Mouse (Mus musculus): ENCODE measurements around the gene Malrd1. TPM values are rescaled to one million over a fixed set of nuclear protein-coding genes. Genes with fewer than 3 reads are reported as not detected.

Gene Malrd1
- polyA plus RNA-seq, 1 experiment from 2014 or later = not detected

DNA sequence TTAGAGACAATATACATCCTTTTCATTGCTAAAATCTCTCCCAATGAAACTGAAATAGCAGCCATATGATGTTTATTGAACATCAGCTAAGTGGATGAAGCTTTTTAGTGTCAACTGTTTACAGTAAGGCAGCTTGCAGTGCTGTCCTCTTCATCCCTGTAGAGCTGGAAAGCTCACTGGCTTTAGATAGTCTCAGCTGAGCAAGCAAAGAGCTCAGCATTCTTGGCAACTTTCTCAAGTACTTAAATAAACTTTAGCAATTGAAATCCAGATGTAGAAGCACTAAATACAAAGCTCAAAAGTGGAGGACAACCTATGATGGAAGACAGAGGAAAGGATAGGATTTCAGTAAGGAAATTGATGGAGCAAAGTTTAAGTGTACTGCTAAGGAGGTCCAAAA is 626.3 kb downstream of the Malrd1 start:
- Histone ChIP-seq H3K27me3 (ENCODE audit: control insufficient read depth, insufficient read depth, low read depth, low read length) (no peaks in the 10 kb centered on the region), H3K9me3 (replicated peaks; ENCODE audit: control insufficient read depth, low read length) (no peaks in the 10 kb centered on the region), H3K27ac (ENCODE audit: low read length) (no peak overlapping the region), H3K4me3 (ENCODE audit: low read depth, low read length) (no peak overlapping the region), H3K4me2 (ENCODE audit: low read depth, low read length) (no peak overlapping the region), H3K4me1 (ENCODE audit: control insufficient read depth, low read depth, low read length) (no peaks in the 10 kb centered on the region), H3K9ac (ENCODE audit: low read depth, low read length) (no peak overlapping the region), H3K36me3 (ENCODE audit: control insufficient read depth, insufficient read depth) (no peaks in the 10 kb centered on the region)
- ATAC-seq (ENCODE audit: low read depth) = no peak

DNA sequence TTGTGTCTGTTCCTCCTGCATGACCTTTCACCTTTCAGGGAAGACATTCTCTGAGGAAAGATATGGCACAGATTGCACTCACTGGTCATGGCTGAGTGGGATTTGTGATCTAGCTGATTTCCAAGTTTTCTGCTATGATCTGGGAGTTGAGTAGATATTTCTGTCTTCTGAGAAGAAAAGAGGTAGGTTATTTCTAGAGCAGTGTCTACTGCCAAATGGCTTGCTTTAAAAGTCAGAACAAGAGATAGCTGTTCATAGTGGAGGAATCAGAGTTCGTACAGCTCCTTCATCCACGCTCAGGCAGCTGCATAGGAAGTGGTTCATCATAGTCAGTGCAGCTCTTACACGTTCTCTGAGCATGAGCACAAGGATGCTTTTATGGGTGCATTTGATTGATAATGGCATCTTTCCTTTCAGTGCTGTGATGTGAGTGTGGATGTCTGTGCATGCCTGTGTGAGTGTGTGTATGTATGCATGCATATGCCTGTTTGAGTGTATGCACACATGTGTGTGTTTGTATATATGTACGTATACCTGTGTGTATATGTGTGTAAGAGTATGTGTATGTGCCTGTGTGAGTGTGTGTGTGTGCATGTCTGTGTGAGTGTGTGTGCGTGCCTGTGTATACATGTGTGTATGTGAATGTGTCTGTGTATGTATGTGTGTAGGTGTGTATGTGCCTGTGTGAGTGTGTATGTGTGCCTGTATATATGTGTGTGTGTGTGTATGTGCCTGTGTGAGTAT is 637.1 kb downstream of the Malrd1 start:
- Histone ChIP-seq H3K36me3 (ENCODE audit: control insufficient read depth, insufficient read depth) (no peaks in the 10 kb centered on the region), H3K27ac (ENCODE audit: low read length) (no peak overlapping the region), H3K4me2 (ENCODE audit: low read depth, low read length) (no peak overlapping the region), H3K27me3 (ENCODE audit: control insufficient read depth, insufficient read depth, low read depth, low read length) (no peaks in the 10 kb centered on the region), H3K4me3 (ENCODE audit: low read depth, low read length) (no peak overlapping the region), H3K4me1 (ENCODE audit: control insufficient read depth, low read depth, low read length) (no peaks in the 10 kb centered on the region), H3K9ac (ENCODE audit: low read depth, low read length) (no peak overlapping the region), H3K9me3 (replicated peaks; ENCODE audit: control insufficient read depth, low read length) (no peaks in the 10 kb centered on the region)
- WGBS (ENCODE audit: insufficient replicate concordance) = 58% methylated on average over 5 of the region's 5 CpGs
- no peak for ATAC-seq (ENCODE audit: low read depth)

DNA sequence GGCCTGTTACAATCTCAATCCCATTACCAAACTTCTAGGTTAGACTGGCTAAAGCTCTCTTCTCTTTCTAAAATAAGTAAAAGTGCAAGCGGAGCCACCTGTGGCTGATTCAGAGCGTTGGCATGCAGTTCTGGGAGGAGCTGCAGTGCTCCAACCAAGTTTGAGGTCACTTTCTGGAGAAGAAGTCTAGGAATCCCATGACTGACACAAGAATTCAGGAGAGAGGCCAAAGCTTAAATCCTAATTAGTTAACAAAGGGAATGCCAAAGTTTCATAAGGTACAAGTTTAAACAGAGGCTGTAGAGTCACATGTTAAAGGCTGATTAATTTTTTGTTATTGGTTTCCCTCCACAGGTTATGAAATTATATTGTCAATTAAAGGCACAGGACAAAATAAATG is 642.3 kb downstream of the Malrd1 start:
- no peaks in the 10 kb centered on the region for H3K27me3 ChIP-seq (ENCODE audit: control insufficient read depth, insufficient read depth, low read depth, low read length)
- no peaks in the 10 kb centered on the region for H3K9me3 ChIP-seq (replicated peaks; ENCODE audit: control insufficient read depth, low read length)
- no peaks in the 10 kb centered on the region for H3K36me3 ChIP-seq (ENCODE audit: control insufficient read depth, insufficient read depth)
- H3K27ac ChIP-seq (ENCODE audit: low read length) = no peak overlapping the region
- no peak overlapping the region for H3K4me3 ChIP-seq (ENCODE audit: low read depth, low read length)
- no peak overlapping the region for H3K4me2 ChIP-seq (ENCODE audit: low read depth, low read length)
- 58% methylated on average over 2 of the region's 2 CpGs for WGBS (ENCODE audit: insufficient replicate concordance)
- no peak for ATAC-seq (ENCODE audit: low read depth)
- no peak overlapping the region for H3K9ac ChIP-seq (ENCODE audit: low read depth, low read length)
- H3K4me1 ChIP-seq (ENCODE audit: control insufficient read depth, low read depth, low read length) = no peaks in the 10 kb centered on the region

DNA sequence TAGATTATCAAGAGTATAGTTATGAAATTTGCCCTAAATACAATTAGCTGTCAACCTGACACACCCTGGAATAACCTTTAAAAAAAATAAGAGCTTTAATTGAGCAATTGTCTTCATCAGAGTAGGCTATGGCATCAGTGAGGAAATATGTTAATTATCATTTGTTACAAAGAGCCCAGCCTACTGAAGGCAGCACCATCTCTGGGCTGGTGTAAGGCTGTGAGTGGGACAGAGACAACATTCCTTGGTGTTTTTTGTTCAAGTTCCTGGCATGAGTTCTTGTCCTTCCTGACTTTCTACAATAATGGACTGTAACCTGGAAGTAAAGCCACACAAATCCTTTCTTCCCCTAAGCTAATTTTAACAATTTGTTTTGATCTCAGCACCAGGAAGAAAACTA is 645.8 kb downstream of the Malrd1 start:
- H3K27ac ChIP-seq (ENCODE audit: low read length) = no peak overlapping the region
- no peaks in the 10 kb centered on the region for H3K4me1 ChIP-seq (ENCODE audit: control insufficient read depth, low read depth, low read length)
- no peak for ATAC-seq (ENCODE audit: low read depth)
- no peak overlapping the region for H3K4me2 ChIP-seq (ENCODE audit: low read depth, low read length)
- no peaks in the 10 kb centered on the region for H3K36me3 ChIP-seq (ENCODE audit: control insufficient read depth, insufficient read depth)
- H3K4me3 ChIP-seq (ENCODE audit: low read depth, low read length) = no peak overlapping the region
- no peak overlapping the region for H3K9ac ChIP-seq (ENCODE audit: low read depth, low read length)
- no peaks in the 10 kb centered on the region for H3K27me3 ChIP-seq (ENCODE audit: control insufficient read depth, insufficient read depth, low read depth, low read length)
- H3K9me3 ChIP-seq (replicated peaks; ENCODE audit: control insufficient read depth, low read length) = no peaks in the 10 kb centered on the region

DNA sequence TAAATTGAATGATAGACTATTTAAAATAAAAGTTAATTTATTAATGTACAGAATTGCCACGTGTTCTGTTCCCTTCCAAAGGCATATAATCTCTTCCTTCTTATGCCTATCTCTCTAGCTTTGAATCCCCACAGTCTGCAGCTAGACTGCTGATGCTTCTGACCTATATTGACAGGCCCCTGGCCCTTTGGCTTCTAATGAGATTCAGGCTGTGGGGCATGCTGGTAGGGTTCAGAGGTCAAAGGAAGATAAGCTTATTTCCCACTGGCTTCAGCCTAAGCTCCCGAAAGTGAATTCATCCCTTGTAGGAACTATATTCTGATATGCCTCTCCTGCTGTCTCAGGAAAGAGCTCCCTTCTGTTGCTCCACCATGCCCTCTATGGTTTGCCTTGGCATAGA is 647.1 kb downstream of the Malrd1 start:
- no peak overlapping the region for H3K27ac ChIP-seq (ENCODE audit: low read length)
- WGBS (ENCODE audit: insufficient replicate concordance) = 25% methylated on average over 2 of the region's 2 CpGs
- no peak for ATAC-seq (ENCODE audit: low read depth)
- no peaks in the 10 kb centered on the region for H3K9me3 ChIP-seq (replicated peaks; ENCODE audit: control insufficient read depth, low read length)
- no peak overlapping the region for H3K9ac ChIP-seq (ENCODE audit: low read depth, low read length)
- H3K4me1 ChIP-seq (ENCODE audit: control insufficient read depth, low read depth, low read length) = no peaks in the 10 kb centered on the region
- no peak overlapping the region for H3K4me3 ChIP-seq (ENCODE audit: low read depth, low read length)
- H3K36me3 ChIP-seq (ENCODE audit: control insufficient read depth, insufficient read depth) = no peaks in the 10 kb centered on the region
- H3K4me2 ChIP-seq (ENCODE audit: low read depth, low read length) = no peak overlapping the region
- no peaks in the 10 kb centered on the region for H3K27me3 ChIP-seq (ENCODE audit: control insufficient read depth, insufficient read depth, low read depth, low read length)

DNA sequence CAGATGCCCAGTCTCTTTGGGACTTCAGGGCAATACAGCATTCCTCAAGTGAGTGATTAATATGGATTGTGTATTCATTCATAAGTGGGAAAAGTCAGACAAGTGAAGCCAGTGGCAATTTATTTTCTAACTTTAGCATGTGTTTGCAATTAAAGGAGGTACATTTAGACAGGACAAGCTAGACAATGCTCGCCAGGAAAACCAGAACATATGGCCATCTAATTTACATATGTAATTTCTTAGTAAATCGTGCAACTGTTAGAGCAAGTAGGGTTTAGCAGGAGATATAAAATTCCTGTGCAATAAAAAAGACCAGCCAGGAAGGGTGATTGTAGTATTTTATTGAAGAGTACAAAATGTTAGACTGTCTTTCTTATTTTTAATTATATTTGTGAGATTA is 655.9 kb downstream of the Malrd1 start:
- no peak overlapping the region for H3K4me2 ChIP-seq (ENCODE audit: low read depth, low read length)
- H3K9ac ChIP-seq (ENCODE audit: low read depth, low read length) = no peak overlapping the region
- ATAC-seq (ENCODE audit: low read depth) = no peak
- H3K4me1 ChIP-seq (ENCODE audit: control insufficient read depth, low read depth, low read length) = no peaks in the 10 kb centered on the region
- no peak overlapping the region for H3K4me3 ChIP-seq (ENCODE audit: low read depth, low read length)
- H3K9me3 ChIP-seq (replicated peaks; ENCODE audit: control insufficient read depth, low read length) = no peaks in the 10 kb centered on the region
- 50% methylated on average over 2 of the region's 2 CpGs for WGBS (ENCODE audit: insufficient replicate concordance)
- no peaks in the 10 kb centered on the region for H3K27me3 ChIP-seq (ENCODE audit: control insufficient read depth, insufficient read depth, low read depth, low read length)
- no peaks in the 10 kb centered on the region for H3K36me3 ChIP-seq (ENCODE audit: control insufficient read depth, insufficient read depth)
- no peak overlapping the region for H3K27ac ChIP-seq (ENCODE audit: low read length)

DNA sequence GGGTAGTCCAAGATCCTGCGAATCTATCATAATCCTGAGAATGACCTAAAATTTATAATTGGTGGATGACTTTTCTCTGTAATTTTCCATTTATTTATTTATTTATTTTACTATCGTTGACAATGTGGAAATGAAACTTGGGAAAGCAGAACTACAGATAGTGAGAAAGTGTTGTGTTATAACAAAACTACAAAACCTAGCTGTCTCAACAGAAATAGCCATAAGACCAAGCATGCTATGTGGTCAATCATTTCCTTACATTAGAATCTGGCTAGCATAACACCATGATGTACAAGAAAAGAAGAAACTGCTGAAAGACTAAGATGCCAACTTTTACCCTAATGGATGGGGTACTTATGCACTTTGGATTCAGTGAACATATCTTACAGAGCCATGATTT is 656.9 kb downstream of the Malrd1 start:
- Histone ChIP-seq H3K4me1 (ENCODE audit: control insufficient read depth, low read depth, low read length) (no peaks in the 10 kb centered on the region), H3K9me3 (replicated peaks; ENCODE audit: control insufficient read depth, low read length) (no peaks in the 10 kb centered on the region), H3K4me3 (ENCODE audit: low read depth, low read length) (no peak overlapping the region), H3K36me3 (ENCODE audit: control insufficient read depth, insufficient read depth) (no peaks in the 10 kb centered on the region), H3K9ac (ENCODE audit: low read depth, low read length) (no peak overlapping the region), H3K27ac (ENCODE audit: low read length) (no peak overlapping the region), H3K27me3 (ENCODE audit: control insufficient read depth, insufficient read depth, low read depth, low read length) (no peaks in the 10 kb centered on the region), H3K4me2 (ENCODE audit: low read depth, low read length) (no peak overlapping the region)
- no peak for ATAC-seq (ENCODE audit: low read depth)
- WGBS (ENCODE audit: insufficient replicate concordance) = 58% methylated on average over 2 of the region's 2 CpGs

DNA sequence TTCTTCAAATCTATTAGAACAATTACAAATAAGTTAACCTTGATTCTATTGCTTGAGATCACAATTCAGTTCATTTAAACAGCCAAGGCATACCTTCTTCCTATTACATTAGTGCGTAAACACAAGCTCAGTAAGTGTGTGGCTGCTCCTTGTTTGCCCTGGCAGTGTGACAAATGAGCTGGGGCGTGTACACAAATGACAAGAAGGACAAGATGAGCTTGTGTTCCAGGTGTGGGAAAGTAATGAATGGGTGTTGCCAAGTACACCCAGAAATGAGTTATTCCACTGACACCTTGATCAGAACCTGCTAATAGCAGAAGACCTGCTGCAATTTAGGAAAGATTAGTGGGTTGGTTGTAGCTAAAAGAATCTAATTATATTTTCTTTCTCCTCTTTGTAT is 683.7 kb downstream of the Malrd1 start:
- H3K9ac ChIP-seq (ENCODE audit: low read depth, low read length) = no peak overlapping the region
- no peaks in the 10 kb centered on the region for H3K27me3 ChIP-seq (ENCODE audit: control insufficient read depth, insufficient read depth, low read depth, low read length)
- no peak overlapping the region for H3K4me2 ChIP-seq (ENCODE audit: low read depth, low read length)
- no peak for ATAC-seq (ENCODE audit: low read depth)
- no peaks in the 10 kb centered on the region for H3K9me3 ChIP-seq (replicated peaks; ENCODE audit: control insufficient read depth, low read length)
- no peak overlapping the region for H3K27ac ChIP-seq (ENCODE audit: low read length)
- H3K4me3 ChIP-seq (ENCODE audit: low read depth, low read length) = no peak overlapping the region
- 52% methylated on average over 2 of the region's 2 CpGs for WGBS (ENCODE audit: insufficient replicate concordance)
- H3K36me3 ChIP-seq (ENCODE audit: control insufficient read depth, insufficient read depth) = no peaks in the 10 kb centered on the region
- H3K4me1 ChIP-seq (ENCODE audit: control insufficient read depth, low read depth, low read length) = no peaks in the 10 kb centered on the region

DNA sequence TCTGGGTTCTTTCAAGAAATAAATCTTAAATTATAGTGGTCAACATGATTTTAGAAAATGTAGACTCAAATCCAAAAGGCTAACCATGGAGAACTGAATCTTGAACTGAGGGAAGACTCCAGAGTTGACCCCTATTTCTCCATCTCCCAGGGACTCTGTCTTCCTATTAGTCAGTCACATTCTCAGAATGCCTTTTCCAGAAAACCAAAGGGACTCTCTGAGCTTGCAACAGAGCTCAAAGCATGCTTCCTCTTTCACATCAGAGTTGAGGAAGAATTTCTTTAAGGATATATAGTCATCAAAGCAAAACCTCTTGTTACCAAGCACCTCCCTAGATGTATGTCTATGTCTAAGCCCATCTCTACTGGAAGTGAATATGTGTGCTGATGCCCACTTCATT is 686.5 kb downstream of the Malrd1 start:
- H3K9ac ChIP-seq (ENCODE audit: low read depth, low read length) = no peak overlapping the region
- H3K4me3 ChIP-seq (ENCODE audit: low read depth, low read length) = no peak overlapping the region
- H3K27me3 ChIP-seq (ENCODE audit: control insufficient read depth, insufficient read depth, low read depth, low read length) = no peaks in the 10 kb centered on the region
- no peak overlapping the region for H3K27ac ChIP-seq (ENCODE audit: low read length)
- no peaks in the 10 kb centered on the region for H3K9me3 ChIP-seq (replicated peaks; ENCODE audit: control insufficient read depth, low read length)
- H3K4me2 ChIP-seq (ENCODE audit: low read depth, low read length) = no peak overlapping the region
- no peaks in the 10 kb centered on the region for H3K36me3 ChIP-seq (ENCODE audit: control insufficient read depth, insufficient read depth)
- no peaks in the 10 kb centered on the region for H3K4me1 ChIP-seq (ENCODE audit: control insufficient read depth, low read depth, low read length)
- ATAC-seq (ENCODE audit: low read depth) = no peak
